ENCODE assay signal across 14 mouse cellular contexts in genomic region chr7:25011592-25011991, GRCm38 (mm10).
"Had no signal": no experiment of that assay in that cellular context is flagged by ENCODE, and none has a peak within 500 bp of the region (broad histone marks: within the 10 kb centered on the region; RNA-seq: fewer than 3 reads in every experiment).

No protein-coding gene starts in this region.

- DNase-seq: lung, adult 2 months; lung, postnatal 14 days; lung, postnatal 36 days; right cerebral cortex, postnatal 14 days; thymus, adult 2 months; thymus, postnatal 25 days had no signal

- H3K4me3 ChIP-seq: lung, embryonic 15.5 days; megakaryocyte, embryonic 14.5 days; midbrain, embryonic 13.5 days; midbrain, embryonic 15.5 days; neural tube, embryonic 12.5 days had no signal

- H3K27ac ChIP-seq: lung, embryonic 15.5 days; macrophage; midbrain, embryonic 13.5 days; midbrain, embryonic 15.5 days; neural tube, embryonic 12.5 days; stomach, embryonic 15.5 days; stomach, postnatal 0 days had no signal

- H3K9me3 ChIP-seq: lung, embryonic 15.5 days; midbrain, embryonic 13.5 days; midbrain, embryonic 15.5 days; neural tube, embryonic 12.5 days; stomach, embryonic 15.5 days had no signal
